Mouse (Mus musculus) embryonic facial prominence, embryonic 13.5 days (tissue): ENCODE data around the gene Zap70. TPM values are rescaled to one million over a fixed set of nuclear protein-coding genes. Genes with fewer than 3 reads are reported as not detected.

ENCODE experiments used
- ATAC-seq: fragments of 200-750 bp; cut with Nextera tagmentation; 2 replicates; pipeline ENCODE4 v1.8.0; 2017; ENCODE audit warnings: low read depth; ENCODE audit not compliant: insufficient number of reproducible peaks, insufficient read depth, low FRiP score, low TSS enrichment
- H3K27ac ChIP-seq: fragments of 300-500 bp; sonication (generic); 2 replicates; pipeline ENCODE4 v1.5.1; 2015; ENCODE audit warnings: moderate library complexity, mild to moderate bottlenecking, inconsistent platforms
- H3K27me3 ChIP-seq: fragments of 300-500 bp; sonication (generic); 2 replicates; pipeline ENCODE4 v1.6.1; 2015; ENCODE audit warnings: mild to moderate bottlenecking, inconsistent platforms
- H3K36me3 ChIP-seq: fragments of 300-500 bp; sonication (generic); 2 replicates; pipeline ENCODE4 v1.6.1; 2015; ENCODE audit warnings: mild to moderate bottlenecking, inconsistent platforms
- H3K4me1 ChIP-seq: fragments of 300-500 bp; sonication (generic); 2 replicates; pipeline ENCODE4 v1.6.1; 2015; ENCODE audit warnings: inconsistent platforms
- H3K4me2 ChIP-seq: fragments of 300-500 bp; sonication (generic); 2 replicates; pipeline ENCODE4 v1.6.1; 2015; ENCODE audit warnings: moderate library complexity, mild to moderate bottlenecking, inconsistent platforms
- H3K4me3 ChIP-seq: fragments of 300-500 bp; sonication (generic); 2 replicates; pipeline ENCODE4 v1.5.1; 2015; ENCODE audit warnings: mild to moderate bottlenecking, inconsistent platforms
- H3K9ac ChIP-seq: fragments of 300-500 bp; sonication (generic); 2 replicates; pipeline ENCODE4 v1.6.1; 2015; ENCODE audit warnings: mild to moderate bottlenecking, inconsistent platforms
- H3K9me3 ChIP-seq: fragments of 300-500 bp; sonication (generic); 2 replicates; pipeline ENCODE4 v1.6.1; 2016; ENCODE audit warnings: inconsistent platforms
- WGBS: fragments of 180-500 bp; shearing (Covaris S2); methylation state at CpG from one replicate; pipeline ENCODE4 v1.1.7; 2015; ENCODE audit warnings: mixed read lengths; 5-methylcytosine and 5-hydroxymethylcytosine counted together
- polyA plus RNA-seq: library from polyadenylated mRNA; unstranded; fragments of >200 nt; fragmentation: Nextera tagmentation; extraction: Ambion mirVana; gene quantifications from 2 replicates; pipeline ENCODE4 v1.2.1, GENCODE M21; 2015

Zap70 gene
- polyA plus RNA-seq: 0.62 and 0.73 TPM in 2 replicates

DNA sequence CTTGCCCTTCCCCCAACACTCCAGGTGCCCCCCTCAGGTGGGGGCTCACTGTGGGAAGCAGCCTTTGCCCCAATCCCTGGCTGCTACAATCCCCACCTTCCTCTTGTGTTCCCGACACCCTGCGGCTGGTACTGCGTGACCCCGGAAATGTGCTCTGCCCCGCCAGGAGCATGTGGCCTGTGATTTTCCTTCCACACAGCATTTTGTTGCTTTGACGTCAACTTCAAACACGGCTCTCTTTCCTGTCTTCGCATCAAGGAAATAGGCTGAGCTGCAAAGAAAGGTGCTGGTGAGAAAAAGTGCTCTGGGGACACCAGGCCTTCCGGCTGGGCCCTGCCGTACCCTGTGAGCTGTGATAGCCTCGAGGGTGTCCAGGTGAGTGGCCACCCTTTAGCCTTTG lies at the start of gene Zap70:
Gene Zap70, plus strand, starts transcription at position 231 of the 400 bp plus-strand sequence.
- H3K27me3 ChIP-seq: no peaks in the 10 kb centered on the region
- H3K4me1 ChIP-seq: peaks cover 4% of the 10 kb centered on the region
- H3K4me3 ChIP-seq: no peak within 1 kb of the TSS
- no peaks in the 10 kb centered on the region for H3K9me3 ChIP-seq
- no peak within 1 kb of the TSS for H3K9ac ChIP-seq
- 85% methylated on average over 11 of the region's 11 CpGs for WGBS
- no peak within 1 kb of the TSS for H3K4me2 ChIP-seq
- H3K36me3 ChIP-seq: no peaks in the 10 kb centered on the region
- H3K27ac ChIP-seq: no peak within 1 kb of the TSS
- ATAC-seq: no peak

DNA sequence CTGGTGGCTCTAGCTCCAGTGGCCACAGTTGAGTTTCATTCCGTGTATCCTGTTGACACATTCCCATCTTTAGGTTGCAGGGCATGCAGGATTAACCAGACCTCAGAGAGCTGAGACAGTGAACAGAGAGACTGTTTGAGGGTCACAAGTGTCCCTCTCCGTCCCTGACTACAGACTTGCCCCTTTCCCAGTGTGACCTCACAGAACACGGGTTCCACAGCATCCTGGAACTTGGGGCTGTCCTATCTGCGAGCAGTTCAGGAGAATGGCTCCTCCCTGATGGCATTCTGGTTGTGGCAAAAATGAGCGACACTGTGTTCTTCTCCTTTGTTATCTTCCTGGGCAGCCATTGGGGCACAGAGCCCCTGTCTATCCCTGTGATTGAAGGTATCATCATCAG lies 47.3 kb upstream of the Zap70 start, which contains the start of gene Actr1b:
Gene Actr1b, minus strand, starts transcription at position 112 of the 400 bp plus-strand sequence.
- Histone ChIP-seq H3K27ac (no peak within 1 kb of the TSS), H3K4me1 (no peaks in the 10 kb centered on the region), H3K36me3 (no peaks in the 10 kb centered on the region), H3K27me3 (no peaks in the 10 kb centered on the region), H3K9me3 (no peaks in the 10 kb centered on the region), H3K4me2 (no peak within 1 kb of the TSS), H3K4me3 (no peak within 1 kb of the TSS), H3K9ac (no peak within 1 kb of the TSS)
- ATAC-seq: no peak
- WGBS: 87% methylated on average over 5 of the region's 5 CpGs

DNA sequence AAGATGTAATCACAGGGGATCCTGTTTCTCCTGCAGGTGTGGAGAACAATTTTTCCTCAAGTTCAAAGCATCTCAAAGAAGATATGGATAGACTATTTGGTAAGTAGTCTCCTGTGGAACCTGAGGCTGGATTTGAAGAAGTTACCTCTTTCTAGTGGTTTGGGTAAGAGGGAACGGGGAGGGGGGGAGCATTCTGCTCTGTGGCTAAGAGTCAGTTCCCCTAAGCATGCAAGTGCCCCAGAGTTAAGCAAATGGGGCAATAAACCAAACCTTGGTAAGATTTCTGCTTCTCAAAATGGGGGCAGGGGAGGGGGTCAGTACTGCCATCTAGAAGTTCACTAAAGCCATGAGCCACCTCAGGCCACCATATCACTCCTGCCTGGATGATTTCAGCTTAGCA lies 42.8 kb upstream of the Zap70 start:
- Histone ChIP-seq H3K27me3 (no peaks in the 10 kb centered on the region), H3K36me3 (no peaks in the 10 kb centered on the region), H3K9ac (no peak overlapping the region), H3K9me3 (no peaks in the 10 kb centered on the region), H3K4me1 (peaks cover 11% of the 10 kb centered on the region), H3K4me3 (no peak overlapping the region), H3K4me2 (no peak overlapping the region), H3K27ac (no peak overlapping the region)
- WGBS: 84% methylated on average over 1 of the region's 1 CpGs
- ATAC-seq: no peak

DNA sequence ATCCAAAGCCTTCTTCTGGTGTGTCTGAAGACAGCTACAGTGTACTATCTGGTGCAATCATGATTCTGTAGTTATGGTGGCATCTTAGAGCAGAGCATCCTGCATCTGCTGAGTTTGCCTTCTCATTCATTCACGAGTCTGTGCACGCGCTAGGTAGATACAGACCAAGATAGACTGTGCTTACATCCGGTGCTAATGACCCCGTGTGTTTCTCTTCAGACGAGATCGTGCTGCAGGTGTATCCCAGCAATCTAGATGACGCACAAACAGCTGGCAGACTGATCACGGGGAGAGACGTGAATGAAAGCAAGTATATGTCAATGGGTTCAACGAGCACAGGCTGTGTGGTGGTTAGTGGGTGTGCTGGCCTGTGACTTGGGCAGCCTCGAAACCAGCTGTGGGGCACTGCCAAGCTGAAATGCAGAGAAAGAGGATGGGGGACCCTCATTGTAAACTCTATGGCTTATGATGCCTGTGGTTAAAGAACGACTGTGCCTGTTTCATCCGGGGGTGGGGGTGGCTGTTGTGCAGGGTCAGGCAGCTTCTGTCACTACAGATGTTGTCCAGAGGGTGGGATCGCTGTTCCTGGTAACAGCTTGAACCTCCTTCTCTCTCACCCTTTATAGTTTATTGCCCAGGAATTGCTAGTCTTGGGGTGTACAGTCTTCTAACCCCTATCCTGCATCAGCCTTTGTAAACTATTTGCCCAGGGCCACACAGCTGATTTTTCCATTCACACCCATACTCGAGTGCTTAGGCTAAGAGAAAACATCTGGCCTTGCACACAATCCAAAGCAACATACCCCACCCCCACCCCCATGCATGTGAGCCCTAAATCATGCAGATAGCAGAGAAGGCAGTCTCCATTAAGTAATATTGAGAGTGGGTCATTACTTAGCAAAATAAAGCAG lies 38.2 kb upstream of the Zap70 start:
- no peaks in the 10 kb centered on the region for H3K9me3 ChIP-seq
- 52% methylated on average over 16 of the region's 16 CpGs for WGBS
- no peak overlapping the region for H3K9ac ChIP-seq
- no peaks in the 10 kb centered on the region for H3K27me3 ChIP-seq
- peak overlapping the region; percentile 74 for H3K27ac ChIP-seq
- H3K4me1 ChIP-seq: peaks cover 20% of the 10 kb centered on the region
- H3K4me3 ChIP-seq: no peak overlapping the region
- no peak overlapping the region for H3K4me2 ChIP-seq
- no peak for ATAC-seq
- H3K36me3 ChIP-seq: no peaks in the 10 kb centered on the region

DNA sequence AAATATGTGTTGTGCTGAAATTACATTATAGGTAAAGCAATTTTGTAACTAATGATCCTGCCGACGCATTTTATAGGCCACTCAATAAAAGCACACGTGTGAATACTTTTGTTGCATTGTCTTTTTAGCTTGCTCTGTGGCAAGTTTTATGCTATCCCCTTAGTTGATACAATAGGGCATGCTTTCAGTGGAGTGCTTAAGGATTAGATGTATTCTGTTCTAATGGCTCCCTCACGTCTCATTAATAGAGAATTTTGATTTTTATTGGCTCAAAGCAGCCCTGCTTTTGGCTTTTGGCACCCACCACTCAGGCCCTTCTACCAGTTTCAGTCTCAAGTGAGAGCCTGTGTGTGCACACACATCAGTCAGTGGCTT lies 37.6 kb upstream of the Zap70 start:
- no peak overlapping the region for H3K4me2 ChIP-seq
- WGBS: 62% methylated on average over 4 of the region's 4 CpGs
- peaks cover 20% of the 10 kb centered on the region for H3K4me1 ChIP-seq
- H3K4me3 ChIP-seq: no peak overlapping the region
- ATAC-seq: no peak
- H3K9me3 ChIP-seq: no peaks in the 10 kb centered on the region
- no peak overlapping the region for H3K9ac ChIP-seq
- no peaks in the 10 kb centered on the region for H3K36me3 ChIP-seq
- no peaks in the 10 kb centered on the region for H3K27me3 ChIP-seq
- peak overlapping the region; percentile 45; the same call in 1 of the 2 replicates for H3K27ac ChIP-seq

DNA sequence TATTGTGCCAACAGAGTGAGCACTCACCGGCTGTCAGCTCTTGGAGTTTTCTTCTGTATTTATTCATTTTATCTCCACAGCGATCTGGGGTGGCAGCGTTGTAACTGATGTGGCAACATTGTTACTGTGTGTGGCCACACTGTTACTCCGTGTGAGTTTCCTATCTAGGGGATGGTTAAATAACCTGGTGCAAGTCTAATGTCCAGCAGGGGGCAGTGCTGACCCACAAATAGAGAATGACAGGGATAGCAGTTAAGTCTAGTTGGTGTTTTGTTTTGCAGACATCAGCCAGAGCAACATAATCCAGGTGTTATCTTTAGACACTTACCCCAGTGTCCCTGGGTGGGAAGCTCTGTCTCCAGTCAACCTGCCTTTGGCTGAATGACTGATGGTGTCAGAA lies 24.3 kb upstream of the Zap70 start:
- Histone ChIP-seq H3K4me3 (no peak overlapping the region), H3K4me2 (no peak overlapping the region), H3K4me1 (no peaks in the 10 kb centered on the region), H3K36me3 (no peaks in the 10 kb centered on the region), H3K27ac (no peak overlapping the region), H3K9ac (no peak overlapping the region), H3K27me3 (peaks cover 8% of the 10 kb centered on the region), H3K9me3 (no peaks in the 10 kb centered on the region)
- 12% methylated on average over 4 of the region's 4 CpGs for WGBS
- ATAC-seq: no peak

DNA sequence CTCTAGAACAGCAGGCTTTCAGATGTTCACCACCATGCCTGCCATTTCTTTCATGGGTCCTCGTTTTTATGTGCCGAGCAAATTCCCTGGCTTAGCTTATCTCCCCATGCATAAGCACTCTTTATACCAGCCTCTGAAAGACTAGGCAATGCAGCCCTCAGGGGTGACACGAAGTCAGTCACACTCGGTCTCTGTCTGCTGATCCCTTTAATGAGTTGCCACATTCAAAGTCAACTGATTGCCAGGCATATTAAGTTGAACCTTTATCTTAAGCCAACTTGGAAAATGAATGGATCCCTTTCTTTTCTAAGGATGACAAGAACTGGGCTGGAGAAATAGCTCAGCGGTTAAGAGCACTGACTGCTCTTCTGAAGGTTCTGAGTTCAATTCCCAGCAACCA lies 22.4 kb upstream of the Zap70 start:
- Histone ChIP-seq H3K4me3 (no peak overlapping the region), H3K9me3 (no peaks in the 10 kb centered on the region), H3K4me1 (0 out of 2 replicates have a peak, but pooled peaks cover 1% of the 10 kb centered on the region), H3K36me3 (no peaks in the 10 kb centered on the region), H3K27ac (no peak overlapping the region), H3K27me3 (peaks cover 13% of the 10 kb centered on the region), H3K9ac (no peak overlapping the region), H3K4me2 (no peak overlapping the region)
- ATAC-seq: no peak
- 73% methylated on average over 5 of the region's 5 CpGs for WGBS

DNA sequence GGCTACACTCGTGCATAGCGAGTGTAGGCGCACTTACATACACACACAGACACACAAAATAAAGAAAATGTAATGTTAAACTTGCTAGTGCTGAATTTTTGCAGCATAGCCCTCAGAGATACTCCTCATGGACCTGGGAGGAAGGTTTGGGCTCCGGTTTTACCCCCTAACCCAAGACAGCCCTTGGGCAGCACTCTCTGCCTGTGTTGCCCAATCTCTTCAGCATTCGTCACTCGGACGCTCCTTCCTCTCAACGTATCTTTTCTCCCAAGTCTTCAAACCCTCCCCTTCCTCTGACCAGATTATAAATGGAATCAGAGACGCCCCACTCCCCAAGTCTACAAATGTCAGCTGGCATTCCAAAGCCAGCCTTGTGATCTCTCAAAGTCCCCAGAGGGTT lies 18.6 kb upstream of the Zap70 start:
- H3K27ac ChIP-seq: no peak overlapping the region
- H3K36me3 ChIP-seq: no peaks in the 10 kb centered on the region
- no peak overlapping the region for H3K4me2 ChIP-seq
- no peaks in the 10 kb centered on the region for H3K9me3 ChIP-seq
- no peak overlapping the region for H3K9ac ChIP-seq
- H3K4me3 ChIP-seq: no peak overlapping the region
- H3K27me3 ChIP-seq: peaks cover 13% of the 10 kb centered on the region
- WGBS: 70% methylated on average over 9 of the region's 9 CpGs
- ATAC-seq: no peak
- peaks cover 10% of the 10 kb centered on the region; the same call in 1 of the 2 replicates for H3K4me1 ChIP-seq

DNA sequence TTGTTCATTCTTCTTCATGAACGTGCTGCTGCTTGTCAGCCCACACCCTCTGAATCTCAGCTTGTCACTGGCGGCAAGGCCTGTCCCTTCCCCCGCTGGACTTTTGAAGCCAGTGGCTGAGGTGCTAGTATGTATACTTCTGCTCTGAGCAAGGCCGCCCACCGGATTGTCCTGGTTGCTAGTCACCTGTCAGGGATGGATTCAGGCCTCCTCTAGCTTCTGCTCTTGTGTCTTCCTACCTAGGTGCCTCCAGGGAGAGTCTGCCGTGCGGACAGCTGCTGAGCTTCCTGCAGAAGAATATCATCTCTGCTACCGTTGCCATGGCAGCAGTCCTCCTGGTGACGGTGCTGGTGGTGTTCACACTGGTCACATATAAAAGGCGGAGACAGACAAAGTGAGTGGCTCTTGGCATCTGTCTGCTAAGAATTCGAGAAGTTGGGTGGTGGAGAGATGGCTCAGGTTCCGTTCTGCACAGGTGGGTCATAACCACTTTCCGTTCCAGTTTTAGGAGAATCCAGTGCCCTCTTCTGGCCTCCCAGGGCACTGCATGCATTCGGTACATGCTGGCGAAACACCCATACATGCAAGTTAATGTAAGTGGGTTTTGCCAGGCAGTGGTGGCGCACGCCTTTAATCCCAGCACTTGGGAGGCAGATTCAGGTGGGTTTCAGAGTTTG lies 17.2 kb upstream of the Zap70 start:
- Histone ChIP-seq H3K36me3 (no peaks in the 10 kb centered on the region), H3K27me3 (peaks cover 13% of the 10 kb centered on the region), H3K9me3 (no peaks in the 10 kb centered on the region), H3K9ac (no peak overlapping the region), H3K4me2 (peak overlapping the region; percentile 52), H3K27ac (no peak overlapping the region), H3K4me1 (peaks cover 10% of the 10 kb centered on the region; the same call in 1 of the 2 replicates), H3K4me3 (peak overlapping the region; percentile 21)
- ATAC-seq: no peak
- 24% methylated on average over 17 of the region's 17 CpGs for WGBS

DNA sequence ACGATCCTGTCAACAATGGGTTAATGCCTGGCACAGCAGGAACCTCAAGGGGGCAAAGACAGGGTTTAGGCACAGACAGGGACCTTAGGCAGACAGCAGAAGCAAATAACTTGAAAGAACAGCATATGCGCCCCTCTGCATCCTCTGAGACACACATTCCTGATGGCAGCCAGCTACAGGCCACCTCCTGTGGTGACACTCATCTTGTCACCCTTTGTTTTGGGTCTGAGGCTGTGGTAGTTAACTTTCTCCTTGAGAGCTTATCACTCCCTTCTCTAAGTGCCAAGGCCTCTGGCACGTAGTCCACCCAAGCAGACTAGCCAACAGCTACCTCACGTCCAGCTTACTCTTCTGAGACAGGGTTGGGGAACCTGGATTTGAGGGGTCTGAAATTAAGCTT lies 15.9 kb upstream of the Zap70 start:
- ATAC-seq: no peak
- Histone ChIP-seq H3K9me3 (no peaks in the 10 kb centered on the region), H3K4me1 (peaks cover 10% of the 10 kb centered on the region; the same call in 1 of the 2 replicates), H3K36me3 (no peaks in the 10 kb centered on the region), H3K9ac (no peak overlapping the region), H3K27me3 (peaks cover 11% of the 10 kb centered on the region), H3K27ac (no peak overlapping the region), H3K4me2 (no peak overlapping the region), H3K4me3 (no peak overlapping the region)
- WGBS: 52% methylated on average over 4 of the region's 4 CpGs

DNA sequence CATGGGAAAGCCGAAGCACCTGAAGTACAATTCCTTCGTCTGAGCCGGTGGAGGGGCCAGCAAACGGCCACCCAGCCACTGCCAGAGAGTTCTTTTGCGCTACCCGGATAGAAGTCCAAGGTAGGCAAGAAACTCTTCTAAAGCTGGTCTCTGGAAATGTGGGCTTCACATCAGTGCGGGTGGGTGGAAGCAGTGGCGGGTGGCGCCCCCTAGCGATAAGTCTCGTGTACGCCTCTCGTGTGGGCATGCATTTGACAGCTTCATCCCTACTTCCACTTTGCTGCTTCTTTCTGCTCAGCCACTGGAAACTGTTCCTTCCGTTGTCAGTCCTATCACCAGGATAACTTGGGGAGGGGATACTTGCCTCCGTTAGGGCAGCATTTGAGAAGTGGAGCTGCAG lies 15.1 kb upstream of the Zap70 start:
- WGBS: 42% methylated on average over 15 of the region's 15 CpGs
- Histone ChIP-seq H3K4me3 (no peak overlapping the region), H3K27me3 (peaks cover 7% of the 10 kb centered on the region), H3K4me2 (no peak overlapping the region), H3K4me1 (peaks cover 10% of the 10 kb centered on the region; the same call in 1 of the 2 replicates), H3K27ac (no peak overlapping the region), H3K9ac (no peak overlapping the region), H3K36me3 (no peaks in the 10 kb centered on the region), H3K9me3 (no peaks in the 10 kb centered on the region)
- ATAC-seq: no peak
